Mouse (Mus musculus) c-Kit-negative CD71-positive TER-119-positive erythroid progenitor cells, embryonic 14.5 days (primary cell): ENCODE measurements around the gene Gm42669.
A peak's percentile ranks its signal among the peaks of the same experiment; 100 is the strongest.

Experiments
- DNase-seq: peaks from one replicate; pipeline ENCODE4 v3.0.0-alpha.2; 2013; ENCODE audit warnings: low read depth, low spot score

The Gm42669 gene

GRCm38 (mm10) chr5:107521386-107521785, 14.0 kb downstream of the Gm42669 start:
- no peak for DNase-seq

GRCm38 (mm10) chr5:107521897-107522296, 14.5 kb downstream of the Gm42669 start:
- DNase-seq = no peak

DNA sequence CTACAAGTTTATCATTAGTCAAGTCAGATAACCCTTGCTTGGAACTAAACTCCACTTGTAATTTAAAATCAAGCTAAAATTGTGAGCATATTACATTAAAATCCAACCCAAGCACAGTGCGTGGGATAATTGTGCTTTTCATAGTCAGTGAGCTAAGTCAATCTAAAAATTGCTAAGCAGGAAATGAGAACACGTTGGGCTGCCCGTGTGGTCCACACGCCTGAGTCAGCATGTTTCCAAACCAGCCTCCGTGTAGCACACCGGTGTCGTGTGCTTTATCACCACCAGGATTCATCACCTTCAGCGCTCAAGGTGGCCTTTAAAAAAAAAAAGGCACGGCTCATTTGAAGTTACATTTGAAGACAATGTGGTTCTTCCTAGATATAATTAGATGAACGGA, 16.9 kb downstream of the Gm42669 start:
- DNase-seq = no peak

GRCm38 (mm10) chr5:107528856-107529255, 21.4 kb downstream of the Gm42669 start:
- DNase-seq = no peak

- no peak for DNase-seq
Measured at GRCm38 (mm10) chr5:107533590-107533989, 26.2 kb downstream of the Gm42669 start.

DNA sequence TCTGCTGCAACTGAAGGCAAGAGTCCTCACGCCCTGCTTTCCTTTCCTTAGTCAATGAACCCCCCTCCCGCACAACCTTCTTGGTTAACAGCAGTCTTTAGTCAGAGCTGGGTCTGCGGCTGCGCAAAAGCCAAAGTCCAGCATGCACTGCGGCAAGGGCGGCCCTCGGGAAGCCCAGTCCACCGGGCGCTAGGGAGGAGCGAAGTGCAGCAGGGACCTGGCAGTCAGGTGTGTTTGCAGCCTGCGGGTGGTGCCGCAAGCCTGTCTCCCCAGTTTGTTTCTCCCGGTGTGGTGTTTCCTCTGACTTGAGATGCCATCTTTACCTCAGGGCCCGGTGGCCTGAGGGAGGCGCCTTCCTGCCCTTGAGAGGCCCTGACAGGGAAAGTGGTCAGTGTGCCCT, 27.2 kb downstream of the Gm42669 start, which contains the start of gene 1700028K03Rik:
1700028K03Rik (plus strand) TSS at position 129 of the 400 bp plus-strand sequence.
- no peak for DNase-seq

DNA sequence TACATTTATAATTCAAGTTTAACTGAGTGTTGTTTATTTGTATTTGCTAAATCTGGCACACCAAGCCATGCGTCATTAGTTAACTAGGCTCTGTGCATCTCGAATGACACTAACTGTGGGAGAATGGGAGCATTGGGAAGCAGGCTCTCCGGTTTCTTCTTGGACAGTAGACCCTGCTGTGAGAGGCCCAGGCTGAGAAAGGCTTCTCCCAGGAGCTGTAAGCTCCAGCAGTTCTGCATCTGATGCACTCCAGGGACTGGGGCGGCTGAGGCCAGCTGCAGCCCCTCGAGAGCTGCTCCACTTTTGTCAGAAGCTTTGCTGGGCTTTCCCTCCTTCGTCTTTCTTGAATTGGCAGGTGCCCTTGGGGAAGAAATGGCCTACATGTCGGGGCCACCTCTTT, 34.3 kb downstream of the Gm42669 start:
- DNase-seq = no peak

GRCm38 (mm10) chr5:107545927-107546326, 38.5 kb downstream of the Gm42669 start:
- no peak for DNase-seq

DNA sequence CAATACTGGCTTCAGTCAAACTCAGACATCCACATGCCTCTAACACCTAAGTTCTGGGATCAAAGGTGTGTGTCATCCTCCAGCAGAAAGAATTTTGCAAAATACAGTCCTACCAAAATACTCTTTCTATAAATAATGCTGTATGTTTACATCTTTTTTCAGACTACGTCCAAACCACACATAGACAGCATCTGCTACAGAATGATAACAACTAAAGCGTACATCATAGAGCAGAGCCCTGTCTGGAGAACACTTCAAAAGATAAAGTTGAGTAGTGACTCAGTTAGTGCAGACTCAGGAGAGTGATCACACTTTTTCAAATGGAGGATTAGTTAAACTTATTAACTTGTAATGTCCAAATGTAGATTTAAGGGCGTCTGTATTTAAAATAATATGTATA, 40.5 kb downstream of the Gm42669 start:
- peak; percentile 60 for DNase-seq

GRCm38 (mm10) chr5:107548444-107548843, 41.0 kb downstream of the Gm42669 start:
- DNase-seq = no peak

DNA sequence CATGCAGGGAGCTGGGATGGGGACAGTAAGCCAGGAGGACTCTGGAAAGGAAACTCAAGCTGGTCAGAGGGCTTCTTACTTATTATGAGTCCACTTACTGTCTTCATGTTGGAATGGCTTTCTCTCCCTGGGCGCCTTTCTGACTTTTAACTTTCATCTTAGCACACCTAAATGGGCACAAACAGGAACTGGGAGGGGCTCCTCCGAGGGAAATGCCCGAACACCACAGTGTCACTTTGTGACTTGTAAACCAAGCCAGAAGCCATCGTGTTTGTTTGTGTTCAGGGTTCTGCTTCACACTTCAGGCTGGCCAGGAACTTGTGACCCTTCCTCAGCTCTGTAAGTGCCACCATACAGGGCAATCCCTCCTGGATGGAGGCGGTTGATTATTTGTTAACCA, 46.9 kb downstream of the Gm42669 start:
- no peak for DNase-seq

DNA sequence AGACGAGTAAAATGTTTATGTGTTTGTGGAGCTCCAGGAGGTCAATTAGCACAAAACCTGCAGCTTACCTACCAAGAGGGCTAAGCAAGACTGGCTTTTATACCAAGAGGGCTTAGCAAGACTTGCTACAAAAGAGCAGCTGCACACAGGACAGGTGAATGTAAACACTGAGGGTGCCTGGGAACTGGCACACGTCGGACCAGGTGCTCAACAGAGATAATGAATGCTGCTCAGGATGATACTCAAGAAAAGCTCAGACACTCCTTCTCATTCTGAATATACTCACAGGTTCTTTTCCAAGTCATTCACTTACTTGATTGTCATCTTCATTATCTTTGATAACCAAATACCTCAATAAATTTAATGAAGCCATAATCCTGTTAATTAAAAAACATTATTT, 49.5 kb downstream of the Gm42669 start:
- DNase-seq = no peak

DNA sequence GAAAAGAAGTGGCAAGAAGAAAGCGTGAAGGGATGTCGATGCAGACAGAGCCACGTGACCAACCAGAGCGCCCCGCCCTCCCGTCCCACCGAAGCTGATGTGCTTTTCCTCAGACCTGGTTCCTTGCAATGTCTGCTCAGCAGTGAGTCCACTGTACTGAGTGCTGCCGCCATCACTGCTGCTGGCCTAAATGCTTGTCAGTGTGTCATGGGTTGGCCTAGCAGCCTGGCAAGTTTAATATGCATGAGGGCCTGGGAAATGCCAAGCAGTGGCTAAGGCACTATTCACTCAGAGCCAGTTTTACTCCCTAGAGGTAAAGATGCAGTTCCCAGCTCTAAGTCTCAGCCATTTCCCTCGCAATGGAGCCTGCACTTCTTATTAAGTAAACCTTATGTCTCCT, 61.7 kb downstream of the Gm42669 start:
- no peak for DNase-seq

DNA sequence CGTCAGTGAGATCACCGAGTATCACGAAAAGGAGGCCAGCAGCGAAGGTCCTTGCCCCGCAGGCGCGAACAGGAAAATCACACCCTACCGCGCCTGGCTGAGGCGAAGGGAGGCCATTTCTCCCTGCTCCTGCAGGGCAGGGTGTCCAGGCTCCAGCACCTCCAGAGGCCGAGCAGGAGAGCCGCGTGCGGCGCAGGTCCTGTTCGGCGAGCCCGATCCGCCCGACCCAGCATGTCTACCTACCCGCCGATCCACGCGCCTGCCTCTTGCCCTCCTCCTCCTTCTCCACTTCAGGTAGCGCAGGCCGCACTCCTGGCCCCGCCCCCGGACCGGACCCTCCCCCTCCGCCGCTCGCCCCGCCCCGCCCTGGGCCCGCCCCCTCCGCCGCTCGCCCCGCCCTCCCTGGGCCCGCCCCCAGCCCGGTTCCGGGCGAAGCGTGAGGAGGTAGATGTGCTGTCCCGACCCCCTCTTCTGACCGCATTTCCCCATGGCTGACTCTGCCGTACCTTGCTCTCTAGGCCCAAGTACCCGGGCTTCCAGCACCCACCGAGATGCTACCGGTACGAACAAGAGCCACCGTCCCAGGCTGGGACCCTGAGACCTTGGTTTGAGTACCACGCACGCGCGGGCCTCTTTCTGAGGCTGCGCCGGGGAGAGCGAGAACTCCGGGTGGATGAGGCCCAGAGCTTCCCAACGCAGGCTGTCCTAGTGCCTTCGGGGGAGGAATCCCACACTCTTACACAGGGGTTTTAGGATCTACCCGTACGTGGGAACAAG, 90.1 kb downstream of the Gm42669 start, which contains the start of the genes Rpap2 and Glmn:
Rpap2 (plus strand) TSS at position 73 of the 777 bp plus-strand sequence.
Glmn (minus strand) TSS at position 588 of the 777 bp plus-strand sequence.
- DNase-seq = peak; percentile 52

DNA sequence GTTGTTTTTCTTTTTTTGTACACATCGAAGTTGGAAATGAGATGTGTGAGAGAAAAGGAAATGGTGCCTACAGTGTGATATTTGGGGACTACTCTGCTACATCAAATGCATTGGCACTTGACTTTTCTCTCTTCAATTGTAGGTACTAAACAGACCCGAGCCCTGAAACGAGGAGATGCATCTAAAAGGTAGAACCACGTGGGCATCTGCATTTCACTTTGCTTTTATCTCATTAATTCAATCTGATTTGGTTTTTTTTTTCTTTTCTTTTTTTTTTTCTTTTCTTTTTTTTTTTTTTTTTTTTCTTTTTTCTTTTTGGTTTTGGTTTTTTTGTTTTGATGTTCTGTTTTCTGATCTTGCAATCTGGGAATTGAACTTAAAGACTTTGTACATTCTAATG, 91.0 kb downstream of the Gm42669 start:
- no peak for DNase-seq

GRCm38 (mm10) chr5:107611224-107611623, 103.8 kb downstream of the Gm42669 start:
- peak; percentile 57 for DNase-seq

GRCm38 (mm10) chr5:107617986-107618385, 110.6 kb downstream of the Gm42669 start:
- DNase-seq = no peak

- DNase-seq = no peak
Measured at GRCm38 (mm10) chr5:107621327-107621726, 113.9 kb downstream of the Gm42669 start.
